Mouse (Mus musculus) forebrain, postnatal 0 days (tissue): ENCODE results near the gene Celsr1. TPM values are rescaled to one million over a fixed set of nuclear protein-coding genes. Genes with fewer than 3 reads are reported as not detected.

ENCODE experiments used
- ATAC-seq: fragments of 200-750 bp; cut with Nextera tagmentation; 2 replicates; pipeline ENCODE4 v1.8.0; 2017; ENCODE audit warnings: mild to moderate bottlenecking, moderate library complexity
- DNase-seq: peaks from one replicate; pipeline ENCODE4 v3.0.0-alpha.2; 2015
- H3K27ac ChIP-seq: fragments of 300-500 bp; sonication (generic); 2 replicates; pipeline ENCODE4 v1.5.1; 2014; ENCODE audit warnings: low read depth, mild to moderate bottlenecking, antibody characterized with exemption, low read length, moderate library complexity, mixed read lengths
- H3K27me3 ChIP-seq: fragments of 300-500 bp; sonication (generic); 2 replicates; pipeline ENCODE4 v1.6.1; 2014; ENCODE audit warnings: mild to moderate bottlenecking, low read length, mixed read lengths; ENCODE audit not compliant: insufficient read depth
- H3K36me3 ChIP-seq: fragments of 300-500 bp; sonication (generic); 2 replicates; pipeline ENCODE4 v1.6.1; 2014; ENCODE audit warnings: mild to moderate bottlenecking, moderate library complexity; ENCODE audit not compliant: insufficient read depth
- H3K4me1 ChIP-seq: fragments of 300-500 bp; sonication (generic); 2 replicates; pipeline ENCODE4 v1.6.1; 2014; ENCODE audit warnings: antibody characterized with exemption; ENCODE audit not compliant: insufficient read depth
- H3K4me2 ChIP-seq: fragments of 300-500 bp; sonication (generic); 2 replicates; pipeline ENCODE4 v1.6.1; 2014; ENCODE audit warnings: low read depth, mild to moderate bottlenecking, moderate library complexity
- H3K4me3 ChIP-seq: fragments of 300-500 bp; sonication (generic); 2 replicates; pipeline ENCODE4 v1.5.1; 2014; ENCODE audit warnings: low read depth, low read length, mixed read lengths
- H3K9ac ChIP-seq: fragments of 300-500 bp; sonication (generic); 2 replicates; pipeline ENCODE4 v1.6.1; 2014; ENCODE audit warnings: mild to moderate bottlenecking
- H3K9me3 ChIP-seq: fragments of 300-500 bp; sonication (generic); 2 replicates; pipeline ENCODE4 v1.6.1; 2016; ENCODE audit warnings: low read length
- CTCF ChIP-seq: sonication (generic); IDR thresholded peaks from 2 replicates; pipeline ENCODE4 v1.5.1; 2016; ENCODE audit warnings: antibody characterized with exemption, control low read depth, low read depth
- WGBS: fragments of 180-500 bp; shearing (Covaris S2); extraction: QIAGEN DNeasy Blood & Tissue Kit; methylation state at CpG from one replicate; pipeline ENCODE4 v1.1.7; 2014; 5-methylcytosine and 5-hydroxymethylcytosine counted together
- polyA plus RNA-seq: library from polyadenylated mRNA; unstranded; fragments of >200 nt; fragmentation: Nextera tagmentation; extraction: Ambion mirVana; gene quantifications from 2 replicates; pipeline ENCODE4 v1.2.1, GENCODE M21; 2015
- total RNA-seq: library from RNA; depleted of rRNA; stranded (reverse); fragments of >200 nt; gene quantifications from 2 replicates; pipeline ENCODE4 v1.2.3, GENCODE M21; 2014

The Celsr1 gene
- total and polyA plus RNA-seq, 2 experiments from 2014 or later, result 0.97 to 13.0 TPM

- ATAC-seq (no peak), DNase-seq (no peak)
- H3K4me1 ChIP-seq, result no peaks in the 10 kb centered on the region
- TF ChIP-seq CTCF, result no peak
- no peak overlapping the region for H3K4me3 ChIP-seq
- no peaks in the 10 kb centered on the region for H3K27me3 ChIP-seq
- no peak overlapping the region for H3K9ac ChIP-seq
- no peak overlapping the region for H3K27ac ChIP-seq
- H3K4me2 ChIP-seq, result no peak overlapping the region
- 81% methylated on average over 12 of the region's 12 CpGs for WGBS
- H3K36me3 ChIP-seq, result peaks cover 21% of the 10 kb centered on the region
- no peaks in the 10 kb centered on the region for H3K9me3 ChIP-seq
Measured at GRCm38 (mm10) chr15:85900801-85901200, 132.8 kb downstream of the Celsr1 start.

- 57% methylated on average over 8 of the region's 8 CpGs for WGBS
- no peak for DNase-seq
- no peak overlapping the region for H3K27ac ChIP-seq
Measured at GRCm38 (mm10) chr15:85900318-85900717, 133.3 kb downstream of the Celsr1 start.

GRCm38 (mm10) chr15:85899396-85899795 lies 134.2 kb downstream of the Celsr1 start:
- H3K27me3 ChIP-seq, result no peaks in the 10 kb centered on the region
- H3K4me1 ChIP-seq, result no peaks in the 10 kb centered on the region
- DNase-seq, result no peak
- H3K9me3 ChIP-seq, result no peaks in the 10 kb centered on the region
- 28% methylated on average over 6 of the region's 6 CpGs for WGBS
- 0 out of 2 replicates have a peak overlapping the region, but pooled peaks have one; percentile 3 for H3K27ac ChIP-seq
- H3K9ac ChIP-seq, result no peak overlapping the region
- H3K4me2 ChIP-seq, result no peak overlapping the region
- no peak overlapping the region for H3K4me3 ChIP-seq
- peaks cover 35% of the 10 kb centered on the region for H3K36me3 ChIP-seq
- ATAC-seq, result peak; percentile 49; the same call in 1 of the 2 replicates
- TF ChIP-seq CTCF, result no peak

More at GRCm38 (mm10) chr15:85900318-85900717, 133.3 kb downstream of the Celsr1 start:
- H3K36me3 ChIP-seq, result peaks cover 26% of the 10 kb centered on the region
- TF ChIP-seq CTCF, result no peak
- H3K4me1 ChIP-seq, result no peaks in the 10 kb centered on the region
- H3K9me3 ChIP-seq, result no peaks in the 10 kb centered on the region
- H3K27me3 ChIP-seq, result no peaks in the 10 kb centered on the region
- H3K4me2 ChIP-seq, result no peak overlapping the region
- H3K4me3 ChIP-seq, result no peak overlapping the region
- ATAC-seq, result 0 out of 2 replicates have a peak, but pooled peaks have one; percentile 7
- no peak overlapping the region for H3K9ac ChIP-seq

- no peak for ATAC-seq
- H3K36me3 ChIP-seq, result peaks cover 58% of the 10 kb centered on the region
Measured at GRCm38 (mm10) chr15:85897113-85897512, 136.5 kb downstream of the Celsr1 start.

GRCm38 (mm10) chr15:85896284-85896683 lies 137.3 kb downstream of the Celsr1 start:
- peaks cover 58% of the 10 kb centered on the region for H3K36me3 ChIP-seq
- ATAC-seq, result peak; percentile 35; the same call in 1 of the 2 replicates
- peak; percentile 98 for TF ChIP-seq CTCF

More at GRCm38 (mm10) chr15:85897113-85897512, 136.5 kb downstream of the Celsr1 start:
- Histone ChIP-seq H3K9ac (no peak overlapping the region), H3K9me3 (no peaks in the 10 kb centered on the region), H3K27ac (no peak overlapping the region), H3K27me3 (no peaks in the 10 kb centered on the region), H3K4me3 (no peak overlapping the region), H3K4me1 (no peaks in the 10 kb centered on the region), H3K4me2 (no peak overlapping the region)
- DNase-seq, result no peak
- 73% methylated on average over 10 of the region's 10 CpGs for WGBS
- no peak for TF ChIP-seq CTCF

GRCm38 (mm10) chr15:85893871-85894270 lies 139.7 kb downstream of the Celsr1 start:
- peaks cover 67% of the 10 kb centered on the region for H3K36me3 ChIP-seq

More at GRCm38 (mm10) chr15:85896284-85896683, 137.3 kb downstream of the Celsr1 start:
- H3K27ac ChIP-seq, result no peak overlapping the region
- no peak overlapping the region for H3K9ac ChIP-seq
- no peaks in the 10 kb centered on the region for H3K27me3 ChIP-seq
- no peak overlapping the region for H3K4me2 ChIP-seq
- no peaks in the 10 kb centered on the region for H3K4me1 ChIP-seq
- peak; percentile 90 for DNase-seq
- H3K4me3 ChIP-seq, result no peak overlapping the region
- 7% methylated on average over 8 of the region's 8 CpGs for WGBS
- H3K9me3 ChIP-seq, result no peaks in the 10 kb centered on the region

GRCm38 (mm10) chr15:85892498-85893118 lies 141.0 kb downstream of the Celsr1 start:
- Histone ChIP-seq H3K9me3 (no peaks in the 10 kb centered on the region), H3K9ac (no peak overlapping the region), H3K4me1 (no peaks in the 10 kb centered on the region), H3K4me2 (no peak overlapping the region), H3K27me3 (no peaks in the 10 kb centered on the region), H3K4me3 (no peak overlapping the region), H3K36me3 (peaks cover 69% of the 10 kb centered on the region), H3K27ac (no peak overlapping the region)
- TF ChIP-seq CTCF, result no peak
- peak; percentile 58 for ATAC-seq
- DNase-seq, result no peak
- 38% methylated on average over 13 of the region's 13 CpGs for whole genome bisulfite sequencing

More at GRCm38 (mm10) chr15:85893871-85894270, 139.7 kb downstream of the Celsr1 start:
- ATAC-seq (no peak), DNase-seq (no peak)
- no peaks in the 10 kb centered on the region for H3K27me3 ChIP-seq
- no peak overlapping the region for H3K4me3 ChIP-seq
- WGBS, result 85% methylated on average over 7 of the region's 7 CpGs
- no peak for TF ChIP-seq CTCF
- H3K9ac ChIP-seq, result no peak overlapping the region
- no peak overlapping the region for H3K4me2 ChIP-seq
- H3K9me3 ChIP-seq, result no peaks in the 10 kb centered on the region
- H3K4me1 ChIP-seq, result no peaks in the 10 kb centered on the region
- H3K27ac ChIP-seq, result no peak overlapping the region
